Mouse (Mus musculus) naive thymus-derived CD4-positive, alpha-beta T cell, adult 2 months (primary cell): Measurements from ENCODE around the gene Inpp5d.

Source experiments
- DNase-seq: peaks from one replicate; pipeline ENCODE4 v3.0.0-alpha.2; 2011; ENCODE audit warnings: low read depth

Inpp5d gene

DNA sequence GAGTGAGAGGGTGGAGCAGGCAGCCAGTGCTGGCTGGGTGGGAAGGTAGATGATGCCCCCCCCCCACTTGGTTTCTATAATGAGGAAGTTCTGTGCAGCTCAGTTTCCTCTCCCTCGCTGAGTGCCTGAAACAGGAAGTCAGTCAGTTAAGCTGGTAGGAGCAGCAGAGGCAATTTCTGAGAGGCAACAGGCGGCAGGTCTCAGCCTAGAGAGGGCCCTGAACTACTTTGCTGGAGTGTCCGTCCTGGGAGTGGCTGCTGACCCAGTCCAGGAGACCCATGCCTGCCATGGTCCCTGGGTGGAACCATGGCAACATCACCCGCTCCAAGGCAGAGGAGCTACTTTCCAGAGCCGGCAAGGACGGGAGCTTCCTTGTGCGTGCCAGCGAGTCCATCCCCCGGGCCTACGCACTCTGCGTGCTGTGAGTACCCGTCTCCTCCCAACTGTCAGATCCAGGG is at the start of gene Inpp5d:
Gene Inpp5d, plus strand, starts transcription at position 102 of the 458 bp plus-strand sequence.
- DNase-seq = peak; percentile 84

DNA sequence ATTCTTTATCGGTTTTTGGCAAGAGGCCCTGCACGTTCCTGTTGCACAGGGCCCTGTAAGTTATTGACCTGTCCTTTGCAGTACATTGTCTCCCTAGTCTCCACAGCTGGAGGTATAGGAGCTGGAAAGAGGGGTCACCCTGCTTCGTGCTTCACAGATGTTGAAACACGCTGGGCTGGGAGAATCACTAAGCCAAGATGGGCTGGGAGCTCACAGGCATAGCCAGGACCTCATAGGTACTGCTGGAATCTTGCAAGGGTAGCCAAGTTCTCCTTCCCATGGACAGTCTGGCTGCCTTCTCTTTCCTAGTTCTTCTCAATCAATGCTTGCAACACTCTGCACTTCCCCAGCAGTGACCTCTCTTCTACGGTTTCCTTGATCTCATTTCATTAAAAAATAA is 46.9 kb upstream of the Inpp5d start:
- no peak for DNase-seq

DNA sequence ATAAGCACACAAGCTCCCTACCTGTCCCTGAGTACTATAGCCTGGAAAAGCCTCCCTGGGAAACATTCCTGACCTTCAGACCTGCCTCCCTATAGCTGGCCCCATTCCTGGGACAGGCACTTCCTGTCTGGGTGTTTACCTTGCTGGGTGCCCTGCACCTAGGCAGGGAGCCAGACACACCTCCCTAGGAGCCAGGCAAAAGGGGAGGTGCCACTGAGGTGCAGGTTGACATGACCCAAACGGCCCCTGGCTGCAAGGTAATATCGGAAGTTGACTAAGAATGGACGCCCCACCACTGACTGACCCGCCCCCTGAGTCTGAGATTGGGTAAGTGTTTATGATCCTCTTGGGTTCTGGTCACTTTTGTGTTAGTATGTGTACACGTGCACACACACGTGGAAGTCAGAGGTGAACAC is 46.3 kb upstream of the Inpp5d start, which contains the start of gene Ngef:
Gene Ngef, minus strand, starts transcription at position 71 of the 416 bp plus-strand sequence.
- DNase-seq = no peak

DNA sequence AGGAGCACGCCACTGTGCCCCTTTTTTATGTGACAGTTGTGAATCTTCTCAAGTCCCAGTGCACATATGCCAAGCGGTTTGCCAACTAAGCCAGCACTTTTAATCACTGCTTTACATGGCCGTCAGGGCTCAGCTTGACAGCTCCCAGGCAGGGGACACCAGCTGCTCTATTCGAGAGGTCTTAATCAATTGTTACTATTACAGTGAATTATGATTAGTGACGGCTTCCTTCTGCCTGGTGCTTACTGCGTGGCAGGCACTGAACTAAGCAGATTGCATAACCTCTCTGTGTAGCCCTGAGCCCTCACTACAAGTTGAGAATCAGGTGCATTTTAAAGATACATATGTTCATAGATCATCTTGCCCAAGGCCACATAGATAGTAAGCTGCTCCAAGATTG is 45.8 kb upstream of the Inpp5d start:
- DNase-seq = no peak

DNA sequence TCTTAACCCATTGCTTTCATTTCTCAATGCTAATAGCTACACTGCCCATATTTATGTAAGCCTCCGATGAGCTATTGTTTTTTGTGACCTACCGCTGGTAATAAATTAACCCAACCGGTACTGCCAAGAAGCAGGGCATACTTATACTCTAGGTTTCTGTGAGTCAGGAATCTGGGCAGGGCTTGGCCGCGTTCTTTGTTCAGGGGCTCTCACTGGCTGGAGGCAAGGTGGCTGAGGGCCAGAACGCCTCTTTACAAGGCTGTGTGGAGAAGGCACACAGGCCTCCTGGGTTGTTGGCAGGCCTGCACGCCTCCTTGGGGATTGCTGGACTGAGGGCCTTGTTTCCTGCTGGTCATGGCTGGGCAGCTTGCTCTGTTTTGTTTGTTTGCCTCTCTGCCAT is 45.3 kb upstream of the Inpp5d start:
- no peak for DNase-seq

DNA sequence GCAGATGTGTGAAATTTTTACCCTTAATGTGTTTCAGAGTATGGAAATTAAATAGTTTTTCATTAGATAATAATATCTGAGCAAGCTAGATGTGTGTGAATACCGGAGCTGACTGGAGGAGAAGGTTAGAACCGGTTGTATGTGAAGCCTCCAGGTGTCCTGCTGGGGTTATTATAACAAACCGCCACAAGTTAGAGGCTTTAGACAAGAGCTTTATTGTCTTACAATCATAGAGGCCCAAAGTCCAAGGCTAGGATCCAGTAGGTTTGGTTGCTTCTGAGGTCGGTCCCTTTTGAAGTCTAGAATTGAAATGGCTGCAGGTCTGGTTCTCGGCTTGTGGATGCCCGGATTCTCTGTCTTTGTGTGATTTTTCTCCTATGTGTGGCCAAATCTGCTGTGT is 41.1 kb upstream of the Inpp5d start:
- DNase-seq = no peak

DNA sequence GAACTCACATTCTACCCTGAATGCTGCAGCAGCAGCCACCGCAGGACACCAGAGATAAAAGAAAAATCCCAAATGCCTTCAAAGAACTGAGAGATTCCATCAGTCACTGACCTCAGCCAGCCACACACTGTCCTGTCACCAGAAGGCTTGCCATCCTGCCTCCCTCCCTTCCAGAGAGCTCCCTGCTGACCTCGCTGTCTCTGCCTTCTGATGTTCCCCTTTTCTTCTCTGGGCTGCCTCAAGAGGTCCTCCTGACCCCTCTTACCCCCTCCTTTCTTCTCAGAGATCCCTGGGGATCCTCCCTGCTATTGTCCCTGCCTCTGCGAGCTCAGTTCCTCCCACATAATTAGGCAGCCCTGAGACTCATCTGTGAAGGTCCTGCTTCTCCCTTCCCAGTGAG is 39.3 kb upstream of the Inpp5d start:
- no peak for DNase-seq

DNA sequence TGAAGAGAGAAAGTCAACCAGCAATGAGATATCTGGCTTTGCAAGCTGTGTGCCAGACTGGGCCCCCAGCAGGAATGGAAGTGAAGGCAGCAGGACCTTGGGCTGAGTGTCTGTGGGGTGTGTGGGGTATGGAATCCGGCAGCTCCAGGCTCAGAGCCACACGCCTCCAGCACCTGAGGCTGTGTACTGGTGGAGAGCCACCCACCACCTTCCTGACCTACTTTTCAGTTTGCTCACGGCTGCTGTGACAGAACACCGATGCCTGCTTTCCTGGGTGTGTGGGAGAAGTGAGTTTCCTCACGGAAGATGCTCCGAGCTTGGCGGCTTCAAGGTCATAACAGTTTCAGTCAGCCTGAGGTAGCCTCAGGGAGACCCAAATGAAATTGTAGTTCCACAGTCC is 30.9 kb upstream of the Inpp5d start:
- no peak for DNase-seq

DNA sequence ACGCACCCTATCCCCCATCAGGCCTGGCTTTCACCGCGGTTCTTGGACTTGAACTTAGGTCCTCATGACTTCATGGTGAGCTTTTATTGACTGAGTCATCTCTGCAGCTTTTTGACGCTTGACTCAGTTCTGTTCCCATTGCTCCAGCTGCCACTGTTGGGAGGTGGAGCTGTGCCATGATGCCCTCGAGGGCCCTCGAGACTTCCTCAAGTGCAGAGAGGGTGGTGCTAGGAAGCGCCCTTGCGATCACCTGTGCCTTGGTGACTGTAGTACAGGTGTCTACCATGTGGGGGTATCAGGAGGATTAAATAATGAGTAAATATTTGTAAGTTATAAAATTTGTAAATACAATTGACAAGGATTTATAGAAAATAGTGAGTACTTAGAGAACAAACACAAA is 30.1 kb upstream of the Inpp5d start:
- DNase-seq = no peak

DNA sequence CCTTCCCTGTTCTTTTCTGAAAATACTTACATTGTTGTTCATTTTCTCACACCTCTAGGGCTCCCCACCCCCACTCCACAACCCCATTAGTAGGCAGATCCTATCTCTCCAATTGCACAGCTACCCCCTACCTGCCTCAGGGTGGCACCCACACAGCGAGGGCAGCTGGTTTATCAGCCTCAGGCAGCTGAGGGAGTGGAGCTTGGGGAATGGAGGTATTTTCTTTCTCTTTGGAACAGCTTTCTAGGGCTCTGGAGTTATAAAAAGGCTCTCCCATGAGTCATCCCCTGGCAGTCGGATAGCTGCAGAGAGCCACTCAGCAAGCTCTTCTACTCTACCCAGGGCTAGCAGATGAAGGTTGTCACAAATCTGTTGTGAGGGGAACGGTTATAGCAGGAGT is 25.9 kb upstream of the Inpp5d start:
- DNase-seq = no peak

DNA sequence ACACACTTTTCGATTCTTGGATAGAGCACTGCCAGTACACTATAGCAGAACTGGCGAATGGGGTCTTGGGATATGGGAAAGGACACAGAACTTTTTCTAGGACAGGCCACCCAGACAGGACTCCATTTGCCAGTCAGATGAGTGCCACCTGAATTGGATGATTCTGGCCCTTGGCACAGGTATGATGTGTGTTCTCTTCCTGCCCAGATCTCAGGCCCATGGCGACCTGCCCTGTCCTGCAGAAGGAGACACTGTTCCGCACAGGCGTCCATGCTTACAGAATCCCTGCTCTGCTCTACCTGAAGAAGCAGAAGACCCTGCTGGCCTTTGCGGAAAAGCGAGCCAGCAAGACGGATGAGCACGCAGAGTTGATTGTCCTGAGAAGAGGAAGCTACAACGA is 25.4 kb upstream of the Inpp5d start:
- no peak for DNase-seq

DNA sequence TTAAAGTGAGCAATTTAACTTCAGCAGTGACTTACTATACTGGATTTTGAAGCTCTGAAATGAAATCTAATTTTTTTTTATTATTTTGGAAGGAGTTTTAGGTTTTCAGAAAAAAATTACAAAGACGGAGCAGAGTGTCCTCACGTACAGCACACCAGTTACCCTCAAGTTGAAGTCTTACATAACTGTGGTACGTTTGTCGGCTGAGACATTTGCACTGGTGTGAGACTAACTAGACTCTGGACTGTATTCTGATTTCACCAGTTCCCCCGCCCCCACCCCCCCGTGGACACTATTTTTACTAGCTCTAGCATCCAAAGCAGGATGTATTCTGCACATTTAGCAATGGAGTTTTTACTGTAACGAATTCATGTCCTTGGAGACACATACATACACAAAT is 19.6 kb upstream of the Inpp5d start:
- DNase-seq = no peak

DNA sequence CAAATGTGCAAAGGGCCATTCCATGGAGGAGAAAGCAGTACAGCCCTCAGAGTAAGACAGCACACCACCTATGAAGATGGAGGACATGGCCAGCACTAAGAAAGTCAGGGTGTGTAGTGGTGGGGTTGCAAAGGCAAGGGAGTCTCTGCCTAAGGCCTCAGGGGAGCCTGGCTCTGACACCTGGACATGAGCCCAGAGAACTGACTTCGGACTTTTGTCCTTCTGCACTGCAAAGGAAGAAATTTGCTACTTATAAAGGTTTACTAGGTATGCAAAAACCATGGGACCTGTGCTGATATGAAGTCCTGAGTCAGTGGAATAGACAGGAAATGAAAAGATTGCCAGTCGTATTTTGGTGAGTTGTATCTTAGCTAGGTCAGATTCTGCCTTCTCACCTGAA is 18.3 kb upstream of the Inpp5d start:
- DNase-seq = no peak

DNA sequence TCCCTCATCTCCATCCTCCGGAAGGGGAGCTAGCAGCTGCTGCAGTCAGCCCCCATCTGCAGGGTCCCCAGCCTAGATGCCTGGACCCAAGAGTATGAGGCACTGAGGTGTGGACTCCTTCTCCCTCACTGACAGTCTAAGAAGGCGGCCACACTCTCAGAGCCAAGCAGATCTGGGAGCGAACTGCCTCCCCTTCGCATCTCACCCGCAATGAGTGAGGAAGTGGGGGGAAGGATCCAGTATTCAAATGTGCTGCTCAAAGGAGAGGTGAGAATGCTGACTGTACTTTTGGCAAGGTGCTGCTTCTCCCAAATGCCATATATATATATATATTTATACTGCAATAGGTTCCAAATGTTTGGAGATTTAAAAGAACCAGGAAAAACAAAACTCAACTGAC is 16.7 kb upstream of the Inpp5d start:
- DNase-seq = no peak

DNA sequence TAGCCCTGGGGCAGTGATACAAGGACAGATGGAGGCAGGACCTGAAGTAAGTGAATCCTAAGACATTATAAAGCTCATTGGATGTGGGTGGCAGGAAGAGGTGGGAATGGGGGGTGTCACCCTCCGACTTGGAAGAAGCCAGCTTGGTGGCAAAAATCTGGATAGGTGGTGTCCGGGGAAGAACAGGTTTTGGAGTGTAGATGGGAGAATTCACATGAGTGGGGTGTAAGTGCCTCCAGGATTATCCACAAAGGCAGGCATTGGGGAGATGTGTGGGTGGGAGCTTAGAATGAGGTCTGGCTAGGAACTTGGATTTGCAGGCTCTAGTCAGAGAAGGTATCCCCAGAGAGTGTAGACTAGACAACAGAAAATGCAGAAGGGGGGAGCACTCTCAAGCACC is 14.8 kb upstream of the Inpp5d start:
- DNase-seq = no peak

DNA sequence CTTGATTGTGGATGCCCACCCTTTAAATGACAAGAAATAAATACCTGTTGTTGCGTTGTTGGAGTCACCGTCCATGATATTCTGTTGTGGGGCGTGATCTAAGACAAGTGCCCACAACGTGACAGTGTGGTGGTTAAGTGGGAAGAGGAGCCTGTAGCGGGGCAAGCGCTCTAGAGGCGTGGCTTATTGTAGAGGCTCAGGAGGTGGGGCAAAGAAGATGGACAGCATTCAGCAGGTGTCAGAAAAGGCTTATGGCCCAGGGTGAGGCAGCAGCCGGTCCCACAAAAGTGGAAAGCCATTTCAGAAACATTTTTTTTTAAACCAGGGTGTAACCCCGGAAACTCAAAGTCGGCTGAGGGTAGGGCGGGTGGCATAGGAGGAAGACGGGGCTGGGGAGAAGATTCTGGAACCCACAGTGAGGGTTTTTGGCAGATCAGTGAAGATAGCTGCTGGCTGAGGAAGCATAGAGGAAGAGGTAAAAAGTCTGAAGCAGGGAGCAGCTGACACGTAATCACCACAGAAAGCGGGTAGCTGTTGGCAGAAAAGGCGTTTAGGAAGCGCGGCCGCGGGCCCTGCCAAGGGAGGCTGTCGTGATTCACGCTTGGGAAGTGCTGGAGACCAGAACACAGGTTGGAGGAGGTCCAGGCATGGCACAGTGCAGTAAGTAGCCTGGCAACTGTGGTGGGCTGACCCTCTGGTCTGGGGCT is 12.6 kb upstream of the Inpp5d start:
- DNase-seq = peak; percentile 85

DNA sequence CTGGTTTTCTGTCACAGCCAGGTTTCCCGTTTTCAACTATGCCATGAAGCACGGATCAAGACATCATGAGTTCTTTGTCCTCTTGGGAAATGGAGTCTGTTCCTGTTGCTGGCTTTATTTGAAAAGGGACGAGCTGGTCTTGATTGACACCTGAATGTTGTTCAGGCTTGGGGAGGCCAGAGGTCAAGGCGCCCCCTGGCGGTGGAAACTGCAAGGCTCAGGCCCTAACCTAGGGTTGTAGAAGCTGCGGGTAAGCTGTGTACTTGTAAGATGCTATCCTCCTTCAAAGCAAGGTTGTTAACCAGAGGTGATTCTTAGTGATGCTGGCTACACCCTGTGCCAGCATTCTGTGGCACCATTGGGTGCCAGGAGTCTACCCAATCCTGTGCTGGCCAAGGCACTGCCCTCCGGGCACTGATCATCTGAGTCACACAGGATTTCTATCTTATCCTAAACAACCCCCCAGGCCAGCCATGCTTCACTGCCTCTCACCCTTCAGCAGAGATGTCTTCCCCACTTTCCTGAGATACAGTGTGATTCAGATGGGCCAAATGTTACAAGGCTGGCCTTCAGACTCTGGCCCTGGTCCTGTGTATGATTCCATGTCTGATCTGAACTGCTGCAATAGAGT is 11.6 kb upstream of the Inpp5d start:
- DNase-seq = peak; percentile 85

DNA sequence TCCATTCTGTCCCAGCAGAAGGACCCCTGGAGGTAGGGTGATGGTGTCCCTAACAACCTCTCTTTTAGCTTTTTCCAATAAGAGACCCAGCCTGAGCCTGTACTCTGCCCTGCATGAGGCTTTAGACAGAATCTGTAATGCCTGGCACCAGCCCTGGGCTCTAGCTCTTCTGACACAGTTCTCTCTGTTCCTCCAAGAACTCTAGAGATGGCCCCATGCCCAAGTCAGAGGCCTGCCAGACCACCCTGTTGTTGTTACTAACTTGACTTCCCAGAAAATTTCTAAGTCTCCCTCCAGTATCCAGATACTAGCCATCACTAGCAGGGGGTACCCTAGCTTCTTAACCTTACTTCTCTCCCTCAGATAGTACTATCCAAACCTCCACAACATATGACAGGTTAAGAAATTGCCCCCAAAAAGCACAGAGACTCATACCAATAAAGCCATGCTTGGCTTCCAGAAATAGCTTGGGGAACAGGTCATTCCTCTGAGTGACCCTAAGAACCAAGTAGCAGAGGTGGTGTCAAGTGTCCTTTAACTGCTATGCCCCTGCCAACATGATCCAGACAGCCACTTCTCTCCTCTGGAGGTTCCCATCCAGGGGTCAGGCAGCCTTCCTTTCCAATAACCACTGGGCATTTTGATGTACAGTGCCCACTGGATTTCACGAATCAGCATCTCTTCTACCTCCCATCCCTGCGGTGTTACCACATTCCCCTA is 5.4 kb upstream of the Inpp5d start:
- DNase-seq = no peak

DNA sequence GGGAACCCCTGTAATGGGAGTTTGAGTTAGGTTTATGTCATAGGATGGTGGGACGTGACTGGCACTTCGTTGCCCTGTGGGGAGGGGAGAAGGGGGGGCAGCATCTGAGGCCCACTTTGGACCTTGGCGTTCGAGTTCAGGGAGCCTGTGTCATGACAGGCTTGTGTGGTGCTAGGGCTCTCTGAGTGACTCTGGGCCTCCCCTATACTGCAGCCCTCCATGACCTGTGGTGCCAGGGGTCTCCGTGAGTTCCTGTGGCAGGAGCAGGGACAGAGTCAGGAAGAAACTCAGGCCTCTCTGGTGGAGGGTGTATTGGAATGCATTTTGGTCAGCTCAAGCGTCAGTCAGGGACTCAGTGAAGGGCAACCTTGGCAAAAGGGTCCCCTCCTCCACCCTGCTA is 581 bp downstream of the Inpp5d start:
- no peak for DNase-seq

DNA sequence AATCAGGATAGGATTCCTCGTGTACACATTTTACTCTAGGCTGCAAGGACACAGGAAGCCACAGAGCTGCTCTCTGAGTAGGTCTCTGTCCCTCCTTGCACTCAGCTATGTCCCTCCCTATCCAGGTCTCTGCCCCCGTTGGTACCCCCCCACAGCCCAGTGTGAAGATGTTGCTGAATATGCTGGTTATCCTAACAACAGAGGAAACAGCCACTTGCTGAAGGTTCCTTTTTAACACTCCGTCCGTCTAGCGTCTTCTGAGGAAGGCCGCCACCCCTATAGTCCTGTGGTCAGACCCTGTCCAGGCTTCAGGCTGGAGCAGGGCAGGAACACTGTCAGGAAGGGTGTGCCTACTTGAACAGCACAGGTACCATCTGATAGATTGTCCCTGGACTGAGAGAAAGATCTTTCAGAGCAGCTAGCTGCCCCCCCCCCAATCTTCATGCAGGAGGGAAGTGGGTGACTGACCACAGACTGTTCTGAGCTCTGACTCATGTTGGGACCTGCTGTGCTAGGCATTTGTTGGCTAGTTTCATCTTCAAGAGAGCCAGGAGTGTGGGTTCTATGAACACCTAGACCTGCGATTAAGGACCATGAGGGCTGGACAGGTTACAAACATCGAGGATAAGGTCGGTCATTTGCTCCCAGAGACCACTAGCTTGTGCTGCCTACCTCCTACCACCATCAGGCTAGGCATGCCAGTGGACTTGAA is 1.2 kb downstream of the Inpp5d start:
- DNase-seq = peak; percentile 63

DNA sequence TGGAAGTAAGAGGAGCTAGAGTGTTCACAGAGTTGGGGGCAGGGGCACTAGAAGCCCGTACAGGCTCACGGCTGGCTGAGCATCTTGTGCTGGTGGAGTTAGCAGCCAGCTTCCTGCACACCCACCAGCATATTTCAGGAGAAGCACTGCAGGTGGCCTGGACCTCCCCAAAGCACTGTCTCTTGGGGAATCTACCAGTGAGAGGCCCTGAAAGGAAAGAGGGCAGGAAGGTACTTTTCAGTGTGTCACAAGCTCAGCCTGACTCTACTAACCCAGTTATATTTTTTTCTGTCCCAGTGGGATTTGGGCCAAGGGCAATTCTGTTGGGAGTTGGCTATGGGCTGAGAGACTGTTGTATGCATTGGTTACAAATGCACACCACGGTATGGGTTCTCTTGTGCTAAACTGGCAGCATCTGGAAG is 1.8 kb downstream of the Inpp5d start:
- DNase-seq = no peak

DNA sequence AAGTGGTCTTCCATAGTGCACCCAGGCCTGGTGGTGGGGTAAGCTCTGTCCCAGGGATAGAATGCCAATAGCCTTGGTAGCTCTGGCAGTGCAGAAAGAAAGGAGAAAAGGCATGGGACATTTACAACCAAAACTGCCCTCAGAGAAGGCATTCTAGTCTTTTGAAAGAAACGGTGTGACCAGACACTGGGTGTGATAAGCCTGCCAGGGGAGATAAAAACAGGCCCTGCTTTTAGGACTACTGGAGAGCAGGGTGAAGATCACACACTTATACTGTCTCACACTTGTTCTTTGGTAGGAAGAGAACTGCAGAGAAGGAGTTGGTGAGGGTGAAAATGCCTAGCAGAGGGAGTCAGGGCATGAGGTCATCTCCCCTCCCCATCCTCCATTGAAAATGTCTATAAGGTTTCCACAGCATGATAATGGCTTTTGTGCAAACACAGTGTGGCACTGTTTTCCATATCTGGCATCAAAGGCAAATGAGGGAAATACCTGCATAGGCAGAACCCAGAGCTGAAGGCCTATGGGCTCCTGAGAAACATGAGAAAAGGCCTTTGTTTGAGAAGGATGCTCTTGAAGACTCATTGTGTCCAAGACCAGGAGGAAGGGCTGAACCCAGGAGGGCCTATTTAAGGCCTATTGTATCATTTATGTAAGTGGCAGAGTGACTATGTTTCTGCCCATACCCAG is 4.0 kb downstream of the Inpp5d start:
- DNase-seq = peak; percentile 24
